Mouse (Mus musculus): ENCODE results near the gene Nr1h3. TPM values are rescaled to one million over a fixed set of nuclear protein-coding genes. Genes with fewer than 3 reads are reported as not detected.

Gene Nr1h3
- total and polyA plus RNA-seq, 2 experiments from 2014 or later, result 2.7 to 4.8 TPM

DNA sequence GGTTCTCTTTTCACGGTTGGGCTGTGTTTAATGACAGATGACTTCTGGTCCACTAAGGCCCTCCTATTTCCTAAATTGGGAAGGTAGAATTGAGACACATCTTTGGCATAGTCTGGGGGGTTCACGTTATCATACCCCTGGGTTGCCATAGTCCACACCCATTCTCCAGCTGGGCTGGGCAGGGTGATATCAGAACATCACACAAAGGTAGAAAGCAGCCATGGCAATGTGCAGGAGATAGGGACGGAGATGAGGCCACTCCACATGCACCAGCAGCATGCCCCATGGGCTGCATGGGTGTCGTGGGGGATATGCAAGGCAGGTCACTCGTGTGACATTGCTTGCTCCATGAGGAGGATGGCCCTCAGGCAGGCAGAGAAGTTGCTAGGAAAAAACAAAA is 39.1 kb downstream of the Nr1h3 start:
- WGBS, result 91% methylated on average over 5 of the region's 5 CpGs
- no peak for ATAC-seq
- H3K27ac ChIP-seq, result no peak overlapping the region

DNA sequence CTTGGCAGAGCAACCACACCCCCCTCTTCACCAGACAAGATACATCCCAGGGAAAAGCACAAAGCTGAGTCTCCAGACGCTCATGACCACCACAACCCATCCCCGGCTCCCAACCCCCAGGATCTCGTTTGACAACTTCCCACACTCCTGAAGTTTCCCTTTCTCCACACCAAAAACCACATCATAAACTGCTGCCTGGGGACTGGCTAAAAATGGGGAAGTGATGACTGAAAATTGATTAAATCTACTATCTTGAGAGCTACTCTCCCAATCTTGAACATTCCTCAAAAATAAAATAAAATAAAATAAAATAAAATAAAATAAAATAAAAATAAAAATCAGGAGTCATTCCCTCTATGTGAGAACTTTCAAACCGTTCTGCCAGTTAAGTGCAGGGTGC is 39.7 kb downstream of the Nr1h3 start:
- no peak for TF ChIP-seq CTCF (IDR thresholded peaks at IDR 0.05; ENCODE audit: low read depth)
- no peak for DNase-seq (ENCODE audit: low spot score)
- no peak overlapping the region for H3K9ac ChIP-seq (replicated peaks; ENCODE audit: low read length)
- no peak overlapping the region for H3K4me3 ChIP-seq (ENCODE audit: low read length)
- no peaks in the 10 kb centered on the region for H3K27me3 ChIP-seq (ENCODE audit: insufficient read depth, low read length)
- peaks cover 77% of the 10 kb centered on the region for H3K36me3 ChIP-seq (ENCODE audit: insufficient read depth, low read length)
- no peak overlapping the region for H3K27ac ChIP-seq
- no peak overlapping the region for H3K4me2 ChIP-seq (ENCODE audit: low read depth, low read length)
- WGBS, result 89% methylated on average over 4 of the region's 4 CpGs
- ATAC-seq, result no peak
- H3K4me1 ChIP-seq (ENCODE audit: insufficient read depth, low read length), result no peaks in the 10 kb centered on the region
- H3K9me3 ChIP-seq (ENCODE audit: low read length), result no peaks in the 10 kb centered on the region

More for the DNA sequence above, 39.1 kb downstream of the Nr1h3 start:
- DNase-seq (ENCODE audit: low spot score), result no peak
- Histone ChIP-seq H3K9ac (replicated peaks; ENCODE audit: low read length) (no peak overlapping the region), H3K9me3 (ENCODE audit: low read length) (no peaks in the 10 kb centered on the region), H3K4me3 (ENCODE audit: low read length) (no peak overlapping the region), H3K4me2 (ENCODE audit: low read depth, low read length) (no peak overlapping the region), H3K36me3 (ENCODE audit: insufficient read depth, low read length) (peaks cover 79% of the 10 kb centered on the region), H3K4me1 (ENCODE audit: insufficient read depth, low read length) (no peaks in the 10 kb centered on the region), H3K27me3 (ENCODE audit: insufficient read depth, low read length) (no peaks in the 10 kb centered on the region)
- no peak for TF ChIP-seq CTCF (IDR thresholded peaks at IDR 0.05; ENCODE audit: low read depth)

DNA sequence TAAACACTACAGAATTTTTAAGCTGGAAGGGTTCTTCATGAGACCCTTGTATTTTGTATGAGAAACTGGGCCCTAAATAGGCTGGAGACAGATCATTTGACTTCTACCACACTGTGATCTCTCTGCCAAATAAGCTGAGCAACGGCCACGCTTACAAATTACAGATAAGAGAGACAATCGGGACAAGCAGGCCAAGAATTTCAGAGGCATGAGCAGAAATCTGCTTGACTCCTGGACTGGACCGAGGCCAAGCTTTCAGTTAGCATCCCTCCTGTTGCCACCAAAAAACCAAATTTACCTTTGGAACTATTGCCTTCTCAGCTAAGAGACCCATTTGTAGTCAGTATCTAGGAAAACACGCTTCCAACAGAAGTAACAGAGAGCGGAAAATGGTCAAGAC is 42.0 kb downstream of the Nr1h3 start:
- Histone ChIP-seq H3K4me2 (ENCODE audit: low read depth, low read length) (no peak overlapping the region), H3K4me3 (ENCODE audit: low read length) (no peak overlapping the region), H3K36me3 (ENCODE audit: insufficient read depth, low read length) (peaks cover 77% of the 10 kb centered on the region), H3K9me3 (ENCODE audit: low read length) (no peaks in the 10 kb centered on the region), H3K4me1 (ENCODE audit: insufficient read depth, low read length) (no peaks in the 10 kb centered on the region), H3K27ac (no peak overlapping the region), H3K9ac (replicated peaks; ENCODE audit: low read length) (no peak overlapping the region), H3K27me3 (ENCODE audit: insufficient read depth, low read length) (no peaks in the 10 kb centered on the region)
- TF ChIP-seq CTCF (IDR thresholded peaks at IDR 0.05; ENCODE audit: low read depth), result no peak
- ATAC-seq, result no peak
- no peak for DNase-seq (ENCODE audit: low spot score)
- WGBS, result 84% methylated on average over 6 of the region's 6 CpGs

DNA sequence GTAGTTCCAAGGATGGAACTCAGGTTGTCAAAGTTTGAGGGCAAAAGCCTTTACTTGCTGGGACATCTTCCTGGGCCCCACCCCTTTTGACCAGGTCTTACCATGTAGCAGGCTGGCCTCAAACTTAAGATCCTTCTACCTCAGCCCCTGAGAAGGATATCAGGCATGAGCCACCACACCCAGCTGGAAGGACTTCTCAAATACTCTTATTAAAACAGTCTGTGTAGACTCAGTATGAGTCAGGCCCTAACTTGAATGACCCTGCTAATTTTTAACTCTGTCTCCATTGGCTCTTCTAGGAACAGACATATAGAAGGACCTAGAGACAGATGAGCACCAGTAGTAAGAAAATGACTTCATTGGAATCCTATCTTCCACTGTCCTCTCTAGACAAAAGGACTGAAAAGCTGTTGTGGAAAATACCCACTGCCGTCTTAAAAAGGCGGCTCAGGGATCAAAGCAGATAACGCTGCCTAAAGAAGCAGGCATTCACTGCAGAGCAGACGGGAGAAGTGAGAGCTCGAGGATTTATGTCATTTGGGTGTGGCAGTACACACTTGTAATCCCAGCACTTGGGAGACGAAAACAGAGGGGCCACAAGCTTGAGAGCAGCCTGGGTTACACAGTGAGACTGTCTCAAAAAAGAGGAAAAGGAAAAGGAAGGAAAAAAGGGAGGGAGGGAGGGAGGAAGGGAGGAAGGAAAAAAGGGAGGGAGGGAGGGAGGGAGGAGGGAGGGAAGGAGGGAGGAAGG is 45.5 kb downstream of the Nr1h3 start:
- Histone ChIP-seq H3K27me3 (ENCODE audit: insufficient read depth, low read length) (no peaks in the 10 kb centered on the region), H3K4me2 (ENCODE audit: low read depth, low read length) (no peak overlapping the region), H3K4me1 (ENCODE audit: insufficient read depth, low read length) (no peaks in the 10 kb centered on the region), H3K9me3 (ENCODE audit: low read length) (no peaks in the 10 kb centered on the region), H3K9ac (replicated peaks; ENCODE audit: low read length) (no peak overlapping the region), H3K27ac (no peak overlapping the region), H3K4me3 (ENCODE audit: low read length) (no peak overlapping the region), H3K36me3 (ENCODE audit: insufficient read depth, low read length) (peaks cover 77% of the 10 kb centered on the region)
- ATAC-seq (no peak), DNase-seq (ENCODE audit: low spot score) (no peak)
- TF ChIP-seq CTCF (IDR thresholded peaks at IDR 0.05; ENCODE audit: low read depth), result no peak
- 52% methylated on average over 6 of the region's 6 CpGs for WGBS

DNA sequence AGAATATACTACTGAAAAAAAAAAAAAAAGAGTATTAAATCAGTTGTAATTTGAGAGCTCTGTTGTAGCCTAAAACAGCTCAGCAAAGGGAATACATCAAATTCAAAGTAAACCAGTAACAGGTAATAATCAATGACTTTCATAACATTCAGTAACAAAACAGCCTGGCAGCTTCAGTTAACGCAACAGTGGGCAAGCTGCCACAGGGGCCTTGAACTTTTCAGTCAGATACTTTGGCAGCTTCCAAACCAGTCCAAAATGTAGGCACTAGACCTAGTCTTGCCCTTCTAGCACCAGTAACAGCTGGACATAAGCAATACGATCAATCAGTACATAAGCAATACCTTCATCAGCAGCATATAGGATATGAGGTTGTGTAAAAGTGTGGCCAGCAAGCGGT is 48.5 kb downstream of the Nr1h3 start:
- no peak for TF ChIP-seq CTCF (IDR thresholded peaks at IDR 0.05; ENCODE audit: low read depth)
- DNase-seq (ENCODE audit: low spot score) (no peak), ATAC-seq (no peak)
- Histone ChIP-seq H3K27me3 (ENCODE audit: insufficient read depth, low read length) (no peaks in the 10 kb centered on the region), H3K36me3 (ENCODE audit: insufficient read depth, low read length) (peaks cover 77% of the 10 kb centered on the region), H3K27ac (no peak overlapping the region), H3K4me2 (ENCODE audit: low read depth, low read length) (no peak overlapping the region), H3K4me3 (ENCODE audit: low read length) (no peak overlapping the region), H3K9me3 (ENCODE audit: low read length) (no peaks in the 10 kb centered on the region), H3K4me1 (ENCODE audit: insufficient read depth, low read length) (no peaks in the 10 kb centered on the region), H3K9ac (replicated peaks; ENCODE audit: low read length) (no peak overlapping the region)
- 91% methylated on average over 3 of the region's 3 CpGs for WGBS

DNA sequence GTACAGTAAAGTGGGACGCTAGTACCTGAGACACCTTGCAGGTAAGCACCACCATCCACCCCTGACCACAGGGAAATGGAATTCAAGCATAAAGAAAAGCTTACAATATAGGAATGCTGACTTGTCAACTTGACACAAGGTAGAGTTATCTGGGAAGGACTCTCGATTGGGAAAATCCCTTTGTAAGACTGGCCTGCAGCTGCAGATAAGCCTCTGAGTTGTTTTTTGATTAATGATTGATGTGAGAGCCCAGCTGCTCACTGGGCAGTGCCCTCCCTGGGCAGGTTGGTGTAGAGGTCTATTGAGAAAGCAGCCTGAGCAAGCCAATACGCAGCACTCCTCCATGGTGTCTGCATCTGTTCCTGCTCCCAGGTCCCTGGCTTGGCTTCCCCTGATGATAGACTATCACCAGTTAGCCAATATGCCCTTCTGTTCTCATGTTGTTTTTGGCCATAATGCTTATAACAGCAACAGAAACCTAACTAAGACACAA is 49.7 kb downstream of the Nr1h3 start:
- 85% methylated on average over 3 of the region's 3 CpGs for WGBS
- no peak for TF ChIP-seq CTCF (IDR thresholded peaks at IDR 0.05; ENCODE audit: low read depth)

DNA sequence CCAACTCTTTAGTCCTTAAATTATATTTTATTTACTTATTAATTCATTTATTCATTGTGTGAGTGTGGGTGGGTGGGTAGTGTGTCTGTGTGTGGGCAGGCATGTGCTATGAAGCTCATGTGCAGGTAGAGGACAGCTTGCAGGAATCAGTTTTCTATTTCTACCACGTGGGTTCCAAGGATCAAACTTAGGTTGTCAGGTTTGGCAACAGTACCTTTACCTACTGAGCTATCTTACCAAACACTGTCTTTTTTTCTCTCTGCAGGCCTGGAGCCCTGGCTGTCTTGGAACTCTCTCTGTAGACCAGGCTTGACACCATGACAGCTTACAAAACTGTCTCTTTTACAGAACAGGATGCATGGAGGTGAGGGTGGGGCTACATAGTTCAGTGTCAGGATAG is 51.3 kb downstream of the Nr1h3 start:
- no peak for TF ChIP-seq CTCF (IDR thresholded peaks at IDR 0.05; ENCODE audit: low read depth)
- no peak overlapping the region for H3K27ac ChIP-seq
- H3K4me2 ChIP-seq (ENCODE audit: low read depth, low read length), result no peak overlapping the region
- no peak for ATAC-seq
- H3K9ac ChIP-seq (replicated peaks; ENCODE audit: low read length), result no peak overlapping the region
- H3K9me3 ChIP-seq (ENCODE audit: low read length), result no peaks in the 10 kb centered on the region
- no peaks in the 10 kb centered on the region for H3K4me1 ChIP-seq (ENCODE audit: insufficient read depth, low read length)
- DNase-seq (ENCODE audit: low spot score), result no peak
- peaks cover 70% of the 10 kb centered on the region for H3K36me3 ChIP-seq (ENCODE audit: insufficient read depth, low read length)
- no peak overlapping the region for H3K4me3 ChIP-seq (ENCODE audit: low read length)
- 89% methylated on average over 1 of the region's 1 CpGs for WGBS
- no peaks in the 10 kb centered on the region for H3K27me3 ChIP-seq (ENCODE audit: insufficient read depth, low read length)

More for the DNA sequence above, 49.7 kb downstream of the Nr1h3 start:
- DNase-seq (ENCODE audit: low spot score) (no peak), ATAC-seq (no peak)
- peaks cover 73% of the 10 kb centered on the region for H3K36me3 ChIP-seq (ENCODE audit: insufficient read depth, low read length)
- H3K27me3 ChIP-seq (ENCODE audit: insufficient read depth, low read length), result no peaks in the 10 kb centered on the region
- H3K4me3 ChIP-seq (ENCODE audit: low read length), result no peak overlapping the region
- no peak overlapping the region for H3K9ac ChIP-seq (replicated peaks; ENCODE audit: low read length)
- H3K27ac ChIP-seq, result no peak overlapping the region
- no peak overlapping the region for H3K4me2 ChIP-seq (ENCODE audit: low read depth, low read length)
- H3K4me1 ChIP-seq (ENCODE audit: insufficient read depth, low read length), result no peaks in the 10 kb centered on the region
- H3K9me3 ChIP-seq (ENCODE audit: low read length), result no peaks in the 10 kb centered on the region
